Mouse (Mus musculus) MEL (cell line): ENCODE data around the gene Palm. TPM values are rescaled to one million over a fixed set of nuclear protein-coding genes. Genes with fewer than 3 reads are reported as not detected.

ENCODE experiments used
- DNase-seq: peaks from one replicate; pipeline ENCODE4 v3.0.0; 2011; ENCODE audit warnings: low read depth, low spot score
- H3K27ac ChIP-seq: 2 replicates; pipeline ENCODE4 v1.5.1; 2012; ENCODE audit warnings: low read depth, mild to moderate bottlenecking, control low read depth, low read length, moderate library complexity; ENCODE audit not compliant: control insufficient read depth
- H3K27me3 ChIP-seq, 2 experiments: fragments of 150-350 bp in 1 of 2; sonication (generic) in 1 of 2; 2 replicates each; pipeline ENCODE4 v1.6.1; 2012; ENCODE audit warnings: low read length in 2 of 2, mild to moderate bottlenecking in 2 of 2, improper control_type of control experiment in 1 of 2, moderate library complexity in 1 of 2; ENCODE audit not compliant: insufficient read depth in 2 of 2, control insufficient read depth in 1 of 2
- H3K36me3 ChIP-seq, 2 experiments: 2 replicates each; pipeline ENCODE4 v1.6.1; 2012 to 2014; ENCODE audit warnings: low read length in 2 of 2, improper control_type of control experiment in 1 of 2, inconsistent platforms in 1 of 2, mild to moderate bottlenecking in 1 of 2; ENCODE audit not compliant: insufficient read depth in 2 of 2, control insufficient read depth in 1 of 2
- H3K4me1 ChIP-seq, 2 experiments: fragments of 150-350 bp in 1 of 2; sonication (generic) in 1 of 2; 2 replicates each; pipeline ENCODE4 v1.6.1; 2012; ENCODE audit warnings: low read length in 2 of 2, improper control_type of control experiment in 1 of 2, mild to moderate bottlenecking in 1 of 2; ENCODE audit not compliant: insufficient read depth in 2 of 2, control insufficient read depth in 1 of 2
- H3K4me3 ChIP-seq, 2 experiments: fragments of 150-350 bp in 1 of 2; sonication (generic) in 1 of 2; 2 replicates each; pipeline ENCODE4 v1.5.1; 2012; ENCODE audit warnings: low read depth in 2 of 2, low read length in 2 of 2, mild to moderate bottlenecking in 2 of 2, moderate library complexity in 2 of 2, control low read depth in 1 of 2, improper control_type of control experiment in 1 of 2; ENCODE audit not compliant: control insufficient read depth in 1 of 2, insufficient read depth in 1 of 2
- H3K79me2 ChIP-seq: 2 replicates; pipeline ENCODE4 v1.6.1; 2012; ENCODE audit warnings: mild to moderate bottlenecking, low read length, moderate library complexity; ENCODE audit not compliant: control insufficient read depth, poor library complexity, insufficient read depth
- H3K9ac ChIP-seq: 2 replicates; pipeline ENCODE4 v1.6.1; 2012; ENCODE audit warnings: low read depth, mild to moderate bottlenecking, control low read depth, low read length, moderate library complexity; ENCODE audit not compliant: control insufficient read depth, poor library complexity, severe bottlenecking
- H3K9me3 ChIP-seq: fragments of 150-350 bp; sonication (generic); replicated peaks from 2 replicates; pipeline ENCODE4 v1.6.1; 2012; ENCODE audit warnings: mild to moderate bottlenecking, low read length, improper control_type of control experiment, moderate library complexity; ENCODE audit not compliant: insufficient read depth
- BHLHE40 ChIP-seq: IDR thresholded peaks from 2 replicates; pipeline ENCODE4 v1.6.1; 2012; ENCODE audit warnings: low read depth, mild to moderate bottlenecking, inconsistent platforms, low read length, improper control_type of control experiment, borderline replicate concordance
- CHD1 ChIP-seq: IDR thresholded peaks from 2 replicates; pipeline ENCODE4 v1.6.1; 2012; ENCODE audit warnings: low read depth, mild to moderate bottlenecking, inconsistent platforms, low read length, improper control_type of control experiment
- CHD2 ChIP-seq: IDR thresholded peaks from 2 replicates; pipeline ENCODE4 v1.6.1; 2011; ENCODE audit warnings: low read length, improper control_type of control experiment
- CTCF ChIP-seq, 3 experiments: IDR thresholded peaks in 2 of 3; conservative IDR thresholded peaks in 1 of 3; 2 replicates each; pipeline ENCODE4 v1.5.1; 2011 to 2012; ENCODE audit warnings: low read length in 3 of 3, low read depth in 2 of 3, mild to moderate bottlenecking in 2 of 3, improper control_type of control experiment in 1 of 3, inconsistent platforms in 1 of 3, mixed read lengths in 1 of 3, moderate library complexity in 1 of 3; ENCODE audit not compliant: control insufficient read depth in 1 of 3, insufficient read depth in 1 of 3, poor library complexity in 1 of 3, severe bottlenecking in 1 of 3
- E2F4 ChIP-seq: IDR thresholded peaks from 2 replicates; pipeline ENCODE4 v1.6.1; 2011; ENCODE audit warnings: low read depth, low read length, improper control_type of control experiment, borderline replicate concordance
- ELF1 ChIP-seq: IDR thresholded peaks from 2 replicates; pipeline ENCODE4 v1.6.1; 2014; ENCODE audit warnings: low read depth, mild to moderate bottlenecking, inconsistent platforms, low read length, improper control_type of control experiment, moderate library complexity
- ETS1 ChIP-seq: IDR thresholded peaks from 2 replicates; pipeline ENCODE4 v1.6.1; 2012; ENCODE audit warnings: low read depth, mild to moderate bottlenecking, inconsistent platforms, low read length, improper control_type of control experiment, moderate library complexity
- GABPA ChIP-seq: IDR thresholded peaks from 2 replicates; pipeline ENCODE4 v1.6.1; 2012; ENCODE audit warnings: low read depth, mild to moderate bottlenecking, inconsistent platforms, low read length, improper control_type of control experiment, moderate library complexity
- MAZ ChIP-seq: IDR thresholded peaks from 2 replicates; pipeline ENCODE4 v1.6.1; 2012; ENCODE audit warnings: low read depth, mild to moderate bottlenecking, inconsistent platforms, low read length, improper control_type of control experiment
- MEF2A ChIP-seq: IDR thresholded peaks from 2 replicates; pipeline ENCODE4 v1.6.1; 2014; ENCODE audit warnings: low read depth, mild to moderate bottlenecking, inconsistent platforms, low read length, improper control_type of control experiment; ENCODE audit not compliant: poor library complexity, insufficient replicate concordance, severe bottlenecking; ENCODE audit errors: extremely low read depth
- MXI1 ChIP-seq: IDR thresholded peaks from 2 replicates; pipeline ENCODE4 v1.6.1; 2011; ENCODE audit warnings: mild to moderate bottlenecking, low read depth, low read length, improper control_type of control experiment
- NRF1 ChIP-seq: IDR thresholded peaks from 2 replicates; pipeline ENCODE4 v1.6.1; 2014; ENCODE audit warnings: low read depth, mild to moderate bottlenecking, inconsistent platforms, low read length, improper control_type of control experiment, moderate library complexity; ENCODE audit not compliant: poor library complexity, insufficient read depth, severe bottlenecking
- POLR2A ChIP-seq, 2 experiments: IDR thresholded peaks; 2 replicates each; pipeline ENCODE4 v1.6.1; 2011 to 2012; ENCODE audit warnings: low read length in 2 of 2, mild to moderate bottlenecking in 2 of 2, control low read depth in 1 of 2, improper control_type of control experiment in 1 of 2, low read depth in 1 of 2, moderate library complexity in 1 of 2; ENCODE audit not compliant: control insufficient read depth in 1 of 2, insufficient read depth in 1 of 2, poor library complexity in 1 of 2
- POLR2AphosphoS5 ChIP-seq: IDR thresholded peaks from 2 replicates; pipeline ENCODE4 v1.6.1; 2012; ENCODE audit warnings: low read depth, borderline replicate concordance, mild to moderate bottlenecking, inconsistent platforms, low read length, moderate library complexity, mixed read lengths
- RCOR1 ChIP-seq: IDR thresholded peaks from 2 replicates; pipeline ENCODE4 v1.6.1; 2012; ENCODE audit warnings: low read depth, mild to moderate bottlenecking, inconsistent platforms, low read length, improper control_type of control experiment
- SIN3A ChIP-seq: IDR thresholded peaks from 2 replicates; pipeline ENCODE4 v1.6.1; 2012; ENCODE audit warnings: low read length, improper control_type of control experiment, inconsistent platforms
- TBP ChIP-seq: IDR thresholded peaks from 2 replicates; pipeline ENCODE4 v1.8.0; 2011; ENCODE audit warnings: low read depth, low read length, improper control_type of control experiment
- UBTF ChIP-seq: IDR thresholded peaks from 2 replicates; pipeline ENCODE4 v1.6.1; 2012; ENCODE audit warnings: low read depth, mild to moderate bottlenecking, inconsistent platforms, low read length, improper control_type of control experiment, moderate library complexity, borderline replicate concordance; ENCODE audit not compliant: insufficient read depth
- USF1 ChIP-seq: IDR thresholded peaks from 2 replicates; pipeline ENCODE4 v1.6.1; 2014; ENCODE audit warnings: low read depth, mild to moderate bottlenecking, inconsistent platforms, low read length, improper control_type of control experiment, moderate library complexity
- ZC3H11A ChIP-seq: IDR thresholded peaks from 2 replicates; pipeline ENCODE4 v1.6.1; 2012; ENCODE audit warnings: low read depth, mild to moderate bottlenecking, inconsistent platforms, low read length, improper control_type of control experiment
- ZNF384 ChIP-seq: IDR thresholded peaks from 2 replicates; pipeline ENCODE4 v1.6.1; 2012; ENCODE audit warnings: low read depth, mild to moderate bottlenecking, inconsistent platforms, low read length, improper control_type of control experiment
- polyA plus RNA-seq, 2 experiments: library from polyadenylated mRNA; stranded (reverse) in 1 of 2; unstranded in 1 of 2; fragments of >175 nt in 1 of 2; fragments of >200 nt in 1 of 2; gene quantifications; 2 replicates each; pipeline versions ENCODE4 v1.2.1 to v1.2.4; 2012; ENCODE audit warnings: low replicate concordance in 2 of 2, low read depth in 1 of 2; ENCODE audit not compliant: insufficient read length in 2 of 2, insufficient read depth in 1 of 2, missing spikeins in 1 of 2
- total RNA-seq: library from RNA; depleted of rRNA; stranded (reverse); fragments of 300-350 nt; gene quantifications from 2 replicates; pipeline ENCODE4 v1.2.3, GENCODE M21; 2012

The Palm gene
- total and polyA plus RNA-seq, 3 experiments: 4.8 to 15.5 TPM; not detected in 1

- H3K4me3 ChIP-seq: no peak overlapping the region
- H3K9ac ChIP-seq: no peak overlapping the region
- H3K36me3 ChIP-seq: peaks cover 0 to 13% of the 10 kb centered on the region in 2 experiments; a peak in 2 of 4 replicates
- H3K27ac ChIP-seq: no peak overlapping the region
- H3K79me2 ChIP-seq: no peaks in the 10 kb centered on the region
- TF ChIP-seq CTCF (IDR thresholded peaks at IDR 0.05 in 2 of 3, conservative IDR thresholded peaks at IDR 0.05 in 1 of 3; ENCODE audit: control insufficient read depth in 1 of 3, insufficient read depth in 1 of 3, low read depth in 2 of 3, low read length in 3 of 3, poor library complexity in 1 of 3, severe bottlenecking in 1 of 3) (peak in 2 of 3 experiments; percentile 21 to 30; a peak in 4 of 6 replicates), MAZ (no peak)
- H3K27me3 ChIP-seq: no peaks in the 10 kb centered on the region
- H3K4me1 ChIP-seq: peaks cover 10 to 26% of the 10 kb centered on the region in 2 experiments
- peak; percentile 49 for DNase-seq
- H3K9me3 ChIP-seq: no peaks in the 10 kb centered on the region
Observed at GRCm38 (mm10) chr10:79795905-79796304, 2.5 kb downstream of the Palm start.

GRCm38 (mm10) chr10:79797326-79797725 is 4.0 kb downstream of the Palm start:
- Histone ChIP-seq H3K27ac (peak overlapping the region; percentile 89; the same call in 1 of the 2 replicates), H3K27me3 (no peaks in the 10 kb centered on the region), H3K79me2 (no peaks in the 10 kb centered on the region), H3K9ac (peak overlapping the region; percentile 8; the same call in 1 of the 2 replicates), H3K36me3 (peaks cover 0 to 19% of the 10 kb centered on the region in 2 experiments; a peak in 2 of 4 replicates), H3K9me3 (no peaks in the 10 kb centered on the region), H3K4me3 (peak overlapping the region; percentile 22 to 39), H3K4me1 (peaks cover 10 to 32% of the 10 kb centered on the region in 2 experiments)
- TF ChIP-seq CTCF (IDR thresholded peaks at IDR 0.05 in 2 of 3, conservative IDR thresholded peaks at IDR 0.05 in 1 of 3; ENCODE audit: control insufficient read depth in 1 of 3, insufficient read depth in 1 of 3, low read depth in 2 of 3, low read length in 3 of 3, poor library complexity in 1 of 3, severe bottlenecking in 1 of 3) (no peak), TBP (no peak), BHLHE40 (peak; percentile 64; the same call in 1 of the 2 replicates), CHD1 (no peak), ETS1 (peak; percentile 85), ZC3H11A (no peak), E2F4 (no peak), RCOR1 (no peak), GABPA (no peak), ZNF384 (no peak), POLR2A (IDR thresholded peaks at IDR 0.05; ENCODE audit: control insufficient read depth in 1 of 2, insufficient read depth in 1 of 2, low read depth in 1 of 2, low read length in 2 of 2, poor library complexity in 1 of 2) (peak in 1 of 2 experiments; percentile 17; a peak in 1 of 4 replicates), UBTF (no peak), CHD2 (no peak), NRF1 (no peak), ELF1 (no peak), MEF2A (no peak), MXI1 (peak; percentile 21; the same call in 1 of the 2 replicates), MAZ (no peak), SIN3A (no peak), POLR2AphosphoS5 (no peak), USF1 (no peak)
- DNase-seq: peak; percentile 72
